Mouse (Mus musculus) neural tube, embryonic 15.5 days (tissue): ENCODE results near the gene Ddx28. TPM values are rescaled to one million over a fixed set of nuclear protein-coding genes. Genes with fewer than 3 reads are reported as not detected.

Experiments
- ATAC-seq: fragments of 200-750 bp; cut with Nextera tagmentation; 2 replicates; pipeline ENCODE4 v1.8.0; 2017; ENCODE audit warnings: mild to moderate bottlenecking, moderate TSS enrichment, moderate library complexity; ENCODE audit not compliant: low FRiP score
- H3K27ac ChIP-seq: fragments of 300-500 bp; sonication (generic); replicated peaks from 2 replicates; pipeline ENCODE4 v1.5.1; 2015; ENCODE audit warnings: mild to moderate bottlenecking, inconsistent platforms
- H3K27me3 ChIP-seq: fragments of 300-500 bp; sonication (generic); replicated peaks from 2 replicates; pipeline ENCODE4 v1.6.1; 2015; ENCODE audit warnings: inconsistent platforms
- H3K36me3 ChIP-seq: fragments of 300-500 bp; sonication (generic); 2 replicates; pipeline ENCODE4 v1.6.1; 2015; ENCODE audit warnings: inconsistent platforms
- H3K4me1 ChIP-seq: fragments of 300-500 bp; sonication (generic); 2 replicates; pipeline ENCODE4 v1.6.1; 2015; ENCODE audit warnings: inconsistent platforms
- H3K4me2 ChIP-seq: fragments of 300-500 bp; sonication (generic); 2 replicates; pipeline ENCODE4 v1.6.1; 2015; ENCODE audit warnings: inconsistent platforms, mild to moderate bottlenecking, moderate library complexity
- H3K4me3 ChIP-seq: fragments of 300-500 bp; sonication (generic); replicated peaks from 2 replicates; pipeline ENCODE4 v1.5.1; 2015; ENCODE audit warnings: mild to moderate bottlenecking, inconsistent platforms
- H3K9ac ChIP-seq: fragments of 300-500 bp; sonication (generic); replicated peaks from 2 replicates; pipeline ENCODE4 v1.6.1; 2015; ENCODE audit warnings: mild to moderate bottlenecking, inconsistent platforms
- H3K9me3 ChIP-seq: fragments of 300-500 bp; sonication (generic); replicated peaks from 2 replicates; pipeline ENCODE4 v1.6.1; 2016; ENCODE audit warnings: inconsistent platforms
- WGBS: fragments of 180-500 bp; shearing (Covaris S2); methylation state at CpG from one replicate; pipeline ENCODE4 v1.1.7; 2015; ENCODE audit warnings: mixed read lengths; 5-methylcytosine and 5-hydroxymethylcytosine counted together
- polyA plus RNA-seq: library from polyadenylated mRNA; unstranded; fragments of >200 nt; fragmentation: Nextera tagmentation; extraction: Ambion mirVana; gene quantifications from 2 replicates; pipeline ENCODE4 v1.2.1, GENCODE M21; 2015

The Ddx28 gene
- polyA plus RNA-seq, 1 experiment from 2014 or later: 20.8 TPM

- H3K4me3 ChIP-seq: peak overlapping the region; percentile 44
- H3K4me2 ChIP-seq: peak overlapping the region; percentile 57
- H3K27ac ChIP-seq: no peak overlapping the region
- H3K9me3 ChIP-seq: no peaks in the 10 kb centered on the region
- H3K27me3 ChIP-seq: peaks cover 37% of the 10 kb centered on the region
- H3K36me3 ChIP-seq: no peaks in the 10 kb centered on the region
- WGBS: 73% methylated on average over 12 of the region's 12 CpGs
- no peak overlapping the region for H3K9ac ChIP-seq
- peaks cover 21% of the 10 kb centered on the region for H3K4me1 ChIP-seq
- no peak for ATAC-seq
Measured at GRCm38 (mm10) chr8:105964506-105965265, 47.0 kb downstream of the Ddx28 start.

GRCm38 (mm10) chr8:105961536-105961935, 50.1 kb downstream of the Ddx28 start:
- H3K4me2 ChIP-seq: no peak overlapping the region
- no peak overlapping the region for H3K4me3 ChIP-seq
- no peak for ATAC-seq

GRCm38 (mm10) chr8:105961101-105961500, 50.6 kb downstream of the Ddx28 start:
- no peak overlapping the region for H3K4me2 ChIP-seq
- H3K27me3 ChIP-seq: peaks cover 19% of the 10 kb centered on the region
- H3K9me3 ChIP-seq: no peaks in the 10 kb centered on the region
- no peak overlapping the region for H3K27ac ChIP-seq
- no peak for ATAC-seq
- H3K4me1 ChIP-seq: peaks cover 20% of the 10 kb centered on the region
- H3K9ac ChIP-seq: no peak overlapping the region
- H3K36me3 ChIP-seq: no peaks in the 10 kb centered on the region
- 83% methylated on average over 14 of the region's 14 CpGs for WGBS
- no peak overlapping the region for H3K4me3 ChIP-seq

More at GRCm38 (mm10) chr8:105961536-105961935, 50.1 kb downstream of the Ddx28 start:
- no peak overlapping the region for H3K27ac ChIP-seq
- no peaks in the 10 kb centered on the region for H3K36me3 ChIP-seq
- H3K4me1 ChIP-seq: peaks cover 20% of the 10 kb centered on the region
- peaks cover 22% of the 10 kb centered on the region for H3K27me3 ChIP-seq
- no peaks in the 10 kb centered on the region for H3K9me3 ChIP-seq
- H3K9ac ChIP-seq: no peak overlapping the region
- WGBS: 89% methylated on average over 10 of the region's 10 CpGs

Other genes starting within 250 kb of the Ddx28 start
- 9.9 and 10.4 TPM in 2 replicates for gene Ranbp10, start 184.5 kb downstream of the Ddx28 start, polyA plus RNA-seq
- 0.28 and 0.47 TPM in 2 replicates for gene Tsnaxip1, start 184.2 kb downstream of the Ddx28 start, polyA plus RNA-seq
- 47.5 and 49.3 TPM in 2 replicates for gene Cenpt, start 158.6 kb downstream of the Ddx28 start, polyA plus RNA-seq
- gene Thap11, start 156.8 kb downstream of the Ddx28 start, polyA plus RNA-seq: 55.8 and 58.3 TPM in 2 replicates
- gene Nutf2, start 151.3 kb downstream of the Ddx28 start, polyA plus RNA-seq: 145 and 174 TPM in 2 replicates
- 45.3 and 46.5 TPM in 2 replicates for gene Edc4, start 131.0 kb downstream of the Ddx28 start, polyA plus RNA-seq
- gene Nrn1l, start 118.3 kb downstream of the Ddx28 start, polyA plus RNA-seq: 1.4 and 1.5 TPM in 2 replicates
- 9.3 and 14.9 TPM in 2 replicates for gene Pskh1, start 111.4 kb downstream of the Ddx28 start, polyA plus RNA-seq
- gene Ctrl, start 78.0 kb downstream of the Ddx28 start, polyA plus RNA-seq: 3.2 and 3.5 TPM in 2 replicates
- 86.8 and 142 TPM in 2 replicates for gene Psmb10, start 73.4 kb downstream of the Ddx28 start, polyA plus RNA-seq
- 3.1 and 3.3 TPM in 2 replicates for gene Lcat, start 68.5 kb downstream of the Ddx28 start, polyA plus RNA-seq
- gene Slc12a4, start 45.8 kb downstream of the Ddx28 start, polyA plus RNA-seq: 10.8 and 14.1 TPM in 2 replicates
- gene Dpep3, start 32.5 kb downstream of the Ddx28 start, polyA plus RNA-seq: not detected in 2 replicates
- gene Dus2, start 20.5 kb downstream of the Ddx28 start, polyA plus RNA-seq: 27.8 and 30.6 TPM in 2 replicates
- 0.14 TPM in 1 of 2 replicates, not detected in the other for gene Dpep2nb, start 5.9 kb downstream of the Ddx28 start, polyA plus RNA-seq
- gene Nfatc3, start 47.0 kb upstream of the Ddx28 start, polyA plus RNA-seq: 3.5 and 4.4 TPM in 2 replicates
- 0.17 and 4.5 TPM in 2 replicates for gene Esrp2, start 125.1 kb upstream of the Ddx28 start, polyA plus RNA-seq
- gene Pla2g15, start 138.5 kb upstream of the Ddx28 start, polyA plus RNA-seq: 19.1 and 21.6 TPM in 2 replicates
- 55.6 and 61.5 TPM in 2 replicates for gene Slc7a6, start 157.0 kb upstream of the Ddx28 start, polyA plus RNA-seq
- gene Slc7a6os, start 199.1 kb upstream of the Ddx28 start, polyA plus RNA-seq: 36.2 and 36.8 TPM in 2 replicates
- 65.5 and 66.5 TPM in 2 replicates for gene Prmt7, start 199.1 kb upstream of the Ddx28 start, polyA plus RNA-seq